Mouse (Mus musculus) CH12.LX (cell line): ENCODE data around the gene Sh3rf3.

Experiments
- CHD2 ChIP-seq: IDR thresholded peaks from 2 replicates; pipeline ENCODE4 v1.6.1; 2011; ENCODE audit warnings: low read length, improper control_type of control experiment
- CTCF ChIP-seq, 2 experiments: IDR thresholded peaks in 1 of 2; conservative IDR thresholded peaks in 1 of 2; 2 replicates each; pipeline ENCODE4 v1.5.1; 2011 to 2012; ENCODE audit warnings: low read depth in 2 of 2, low read length in 2 of 2, improper control_type of control experiment in 1 of 2, inconsistent platforms in 1 of 2, mild to moderate bottlenecking in 1 of 2, moderate library complexity in 1 of 2
- EP300 ChIP-seq: IDR thresholded peaks from 2 replicates; pipeline ENCODE4 v1.6.1; 2011; ENCODE audit warnings: low read length, improper control_type of control experiment
- HCFC1 ChIP-seq: IDR thresholded peaks from 2 replicates; pipeline ENCODE4 v1.6.1; 2012; ENCODE audit warnings: low read depth, mild to moderate bottlenecking, inconsistent platforms, low read length, improper control_type of control experiment
- JUN ChIP-seq: IDR thresholded peaks from 2 replicates; pipeline ENCODE4 v1.6.1; 2011; ENCODE audit warnings: low read depth, mild to moderate bottlenecking, low read length, improper control_type of control experiment, moderate library complexity; ENCODE audit not compliant: insufficient read depth
- KAT2A ChIP-seq: IDR thresholded peaks from 2 replicates; pipeline ENCODE4 v1.6.1; 2012; ENCODE audit warnings: low read length, improper control_type of control experiment, inconsistent platforms; ENCODE audit not compliant: insufficient replicate concordance
- MAZ ChIP-seq: IDR thresholded peaks from 2 replicates; pipeline ENCODE4 v1.6.1; 2012; ENCODE audit warnings: low read depth, mild to moderate bottlenecking, inconsistent platforms, low read length, improper control_type of control experiment, moderate library complexity
- NELFE ChIP-seq: IDR thresholded peaks from 2 replicates; pipeline ENCODE4 v1.6.1; 2011; ENCODE audit warnings: low read depth, low read length, improper control_type of control experiment
- POLR2A ChIP-seq: IDR thresholded peaks from 2 replicates; pipeline ENCODE4 v1.6.1; 2011; ENCODE audit warnings: low read depth, mild to moderate bottlenecking, improper control_type of control experiment, low read length
- POLR2AphosphoS2 ChIP-seq: IDR thresholded peaks from 2 replicates; pipeline ENCODE4 v1.6.1; 2011; ENCODE audit warnings: low read depth, low read length, improper control_type of control experiment
- RAD21 ChIP-seq: IDR thresholded peaks from 2 replicates; pipeline ENCODE4 v1.6.1; 2011; ENCODE audit warnings: low read depth, mild to moderate bottlenecking, low read length, improper control_type of control experiment, moderate library complexity
- SIN3A ChIP-seq: IDR thresholded peaks from 2 replicates; pipeline ENCODE4 v1.6.1; 2012; ENCODE audit warnings: low read length, improper control_type of control experiment, inconsistent platforms
- USF1 ChIP-seq: IDR thresholded peaks from 2 replicates; pipeline ENCODE4 v1.6.1; 2014; ENCODE audit warnings: low read depth, mild to moderate bottlenecking, inconsistent platforms, low read length, improper control_type of control experiment
- ZC3H11A ChIP-seq: IDR thresholded peaks from 2 replicates; pipeline ENCODE4 v1.6.1; 2012; ENCODE audit warnings: low read depth, mild to moderate bottlenecking, inconsistent platforms, low read length, improper control_type of control experiment

- TF ChIP-seq JUN (no peak), POLR2AphosphoS2 (no peak), CTCF (conservative IDR thresholded peaks at IDR 0.05 in 1 of 2, IDR thresholded peaks at IDR 0.05 in 1 of 2; ENCODE audit: low read depth in 2 of 2, low read length in 2 of 2) (no peak), POLR2A (no peak), RAD21 (no peak), MAZ (no peak), CHD2 (no peak), SIN3A (no peak), EP300 (no peak), ZC3H11A (no peak), HCFC1 (no peak), KAT2A (no peak), USF1 (no peak), NELFE (no peak)
Observed at GRCm38 (mm10) chr10:59090622-59090971, 277.4 kb downstream of the Sh3rf3 start.
